Mouse (Mus musculus) midbrain, embryonic 10.5 days (tissue): ENCODE measurements around the gene Grik3. TPM values are rescaled to one million over a fixed set of nuclear protein-coding genes. Genes with fewer than 3 reads are reported as not detected.

Experiments
- DNase-seq: peaks from one replicate; pipeline ENCODE4 v3.0.0-alpha.2; 2017; ENCODE audit warnings: low spot score
- H3K27ac ChIP-seq: fragments of 300-500 bp; sonication (generic); replicated peaks from 2 replicates; pipeline ENCODE4 v1.5.1; 2016; ENCODE audit warnings: mild to moderate bottlenecking
- H3K27me3 ChIP-seq: fragments of 300-500 bp; sonication (generic); 2 replicates; pipeline ENCODE4 v1.6.1; 2016; ENCODE audit warnings: low read depth, mild to moderate bottlenecking; ENCODE audit not compliant: poor library complexity, severe bottlenecking
- H3K36me3 ChIP-seq: fragments of 300-500 bp; sonication (generic); 2 replicates; pipeline ENCODE4 v1.6.1; 2016; ENCODE audit warnings: mild to moderate bottlenecking, moderate library complexity
- H3K4me1 ChIP-seq: fragments of 300-500 bp; sonication (generic); 2 replicates; pipeline ENCODE4 v1.6.1; 2016
- H3K4me3 ChIP-seq: fragments of 300-500 bp; sonication (generic); 2 replicates; pipeline ENCODE4 v1.5.1; 2016; ENCODE audit warnings: mild to moderate bottlenecking, moderate library complexity
- H3K9me3 ChIP-seq: fragments of 300-500 bp; sonication (generic); replicated peaks from 2 replicates; pipeline ENCODE4 v1.6.1; 2016; ENCODE audit warnings: mild to moderate bottlenecking
- WGBS: fragments of 180-500 bp; shearing (Covaris S2); methylation state at CpG from one replicate; pipeline ENCODE4 v1.1.7; 2016; 5-methylcytosine and 5-hydroxymethylcytosine counted together
- polyA plus RNA-seq: library from polyadenylated mRNA; unstranded; fragments of >200 nt; fragmentation: Nextera tagmentation; extraction: Ambion mirVana; gene quantifications from 2 replicates; pipeline ENCODE4 v1.2.1, GENCODE M21; 2016

The Grik3 gene
- polyA plus RNA-seq, 1 experiment from 2014 or later: 0.31 TPM

DNA sequence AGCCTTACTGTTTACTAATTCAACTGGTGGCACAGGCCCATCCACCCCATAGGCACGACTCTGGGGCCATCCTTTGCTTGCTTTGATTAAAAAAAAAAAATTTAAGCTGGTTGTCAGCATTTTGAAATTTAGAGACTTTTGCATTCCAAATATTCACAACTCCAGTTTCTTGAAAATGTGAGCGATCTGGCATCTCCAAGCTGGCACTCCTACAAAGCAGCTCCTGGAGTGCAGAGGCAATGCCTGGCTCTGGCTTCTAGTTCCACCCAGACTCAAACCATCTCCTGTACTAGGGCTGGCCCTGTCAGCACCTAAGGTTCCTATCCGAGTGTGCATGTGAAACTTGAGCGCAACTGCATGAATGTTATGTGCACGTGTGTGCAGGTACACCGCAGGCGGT lies 208.6 kb downstream of the Grik3 start:
- Histone ChIP-seq H3K4me1 (peaks cover 40% of the 10 kb centered on the region), H3K4me3 (no peak overlapping the region), H3K36me3 (no peaks in the 10 kb centered on the region), H3K27me3 (peaks cover 82% of the 10 kb centered on the region), H3K9me3 (no peaks in the 10 kb centered on the region), H3K27ac (no peak overlapping the region)
- WGBS: 91% methylated on average over 7 of the region's 7 CpGs
- no peak for DNase-seq

DNA sequence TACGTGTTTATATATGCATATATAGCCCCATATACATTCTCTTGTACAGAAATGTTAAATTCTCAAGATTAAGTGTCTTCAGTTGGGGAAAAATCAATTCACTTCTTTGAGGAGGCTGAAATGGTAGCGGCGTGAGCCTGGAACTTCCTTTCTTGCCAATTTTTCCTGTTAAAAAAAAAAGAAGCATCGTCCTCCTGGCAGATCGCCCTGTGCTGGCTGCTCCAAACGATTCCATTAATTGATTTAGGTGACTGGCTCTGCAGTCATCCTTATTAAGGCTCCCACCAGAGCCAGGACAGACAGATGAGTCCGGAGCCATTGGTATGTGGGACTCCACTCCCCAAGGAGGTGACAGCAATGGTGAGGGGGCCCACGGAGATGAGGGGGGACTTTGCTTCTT lies 209.8 kb downstream of the Grik3 start:
- Histone ChIP-seq H3K4me1 (peaks cover 34% of the 10 kb centered on the region), H3K27ac (no peak overlapping the region), H3K36me3 (no peaks in the 10 kb centered on the region), H3K27me3 (peaks cover 77% of the 10 kb centered on the region), H3K4me3 (no peak overlapping the region), H3K9me3 (no peaks in the 10 kb centered on the region)
- WGBS: 83% methylated on average over 8 of the region's 8 CpGs
- no peak for DNase-seq

- H3K4me3 ChIP-seq: no peak overlapping the region
- no peak for DNase-seq
- no peak overlapping the region for H3K27ac ChIP-seq
- H3K9me3 ChIP-seq: no peaks in the 10 kb centered on the region
- peaks cover 10% of the 10 kb centered on the region for H3K4me1 ChIP-seq
- H3K27me3 ChIP-seq: peaks cover 57% of the 10 kb centered on the region
- no peaks in the 10 kb centered on the region for H3K36me3 ChIP-seq
- 76% methylated on average over 12 of the region's 12 CpGs for WGBS
Measured at GRCm38 (mm10) chr4:125702607-125703309, 212.3 kb downstream of the Grik3 start.

DNA sequence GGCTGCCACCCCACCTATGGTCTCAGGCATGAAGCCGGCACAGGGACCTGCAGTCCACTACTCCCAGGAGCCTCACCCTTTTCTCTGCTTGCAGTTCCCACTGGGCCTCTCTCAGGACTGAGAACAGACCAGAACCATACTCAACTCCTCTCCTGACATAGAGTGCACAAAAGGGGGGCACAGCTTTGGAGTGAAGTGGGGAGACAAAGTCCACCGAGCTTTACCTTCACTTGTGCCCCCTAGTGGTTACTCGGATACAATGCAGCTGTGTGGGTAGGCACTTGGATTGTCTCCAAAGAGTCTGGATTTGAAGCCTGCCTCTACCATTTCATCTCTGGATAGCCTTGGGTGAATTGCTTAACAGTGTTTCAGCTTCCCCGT lies 212.8 kb downstream of the Grik3 start:
- Histone ChIP-seq H3K36me3 (no peaks in the 10 kb centered on the region), H3K4me3 (no peak overlapping the region), H3K9me3 (no peaks in the 10 kb centered on the region), H3K27ac (no peak overlapping the region), H3K4me1 (peaks cover 4% of the 10 kb centered on the region), H3K27me3 (peaks cover 52% of the 10 kb centered on the region)
- peak; percentile 49 for DNase-seq
- 50% methylated on average over 4 of the region's 4 CpGs for WGBS

DNA sequence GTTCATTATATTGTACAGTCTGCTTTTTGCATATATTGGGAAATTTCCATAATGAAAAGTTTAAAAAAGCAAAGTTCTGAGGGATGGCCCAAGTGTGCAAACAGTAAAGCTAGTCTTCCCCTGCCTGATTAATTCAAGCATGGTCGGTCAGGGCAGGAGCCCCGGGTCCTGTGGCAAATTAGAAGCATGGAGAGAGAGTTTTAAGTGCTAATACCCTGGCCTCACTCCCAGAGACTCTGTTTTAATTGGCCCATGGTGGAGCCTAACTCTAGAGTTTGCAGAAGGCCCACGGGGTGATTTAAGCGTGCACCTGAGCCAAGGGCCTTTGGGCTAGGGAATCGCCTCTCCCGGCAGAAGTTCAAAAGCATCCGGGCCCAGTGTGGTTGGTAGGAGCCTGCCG lies 215.2 kb downstream of the Grik3 start:
- no peaks in the 10 kb centered on the region for H3K36me3 ChIP-seq
- WGBS: 83% methylated on average over 8 of the region's 8 CpGs
- DNase-seq: no peak
- peaks cover 33% of the 10 kb centered on the region for H3K27me3 ChIP-seq
- peaks cover 4% of the 10 kb centered on the region; the same call in 1 of the 2 replicates for H3K4me1 ChIP-seq
- no peak overlapping the region for H3K4me3 ChIP-seq
- no peak overlapping the region for H3K27ac ChIP-seq
- H3K9me3 ChIP-seq: no peaks in the 10 kb centered on the region

GRCm38 (mm10) chr4:125709716-125710115 lies 219.2 kb downstream of the Grik3 start:
- 87% methylated on average over 10 of the region's 10 CpGs for WGBS
- no peaks in the 10 kb centered on the region for H3K4me1 ChIP-seq
- DNase-seq: no peak
- H3K36me3 ChIP-seq: no peaks in the 10 kb centered on the region
- H3K4me3 ChIP-seq: no peak overlapping the region
- H3K9me3 ChIP-seq: no peaks in the 10 kb centered on the region
- H3K27ac ChIP-seq: no peak overlapping the region; the same call in 1 of the 2 replicates
- H3K27me3 ChIP-seq: 0 out of 2 replicates have a peak, but pooled peaks cover 6% of the 10 kb centered on the region

- WGBS: 60% methylated on average over 6 of the region's 6 CpGs
- Histone ChIP-seq H3K9me3 (no peaks in the 10 kb centered on the region), H3K36me3 (no peaks in the 10 kb centered on the region), H3K4me1 (peaks cover 16% of the 10 kb centered on the region), H3K27me3 (peaks cover 54% of the 10 kb centered on the region), H3K4me3 (no peak overlapping the region), H3K27ac (no peak overlapping the region)
- no peak for DNase-seq
Measured at GRCm38 (mm10) chr4:125717881-125718280, 227.4 kb downstream of the Grik3 start.

GRCm38 (mm10) chr4:125718429-125719140 lies 228.1 kb downstream of the Grik3 start:
- H3K27ac ChIP-seq: no peak overlapping the region
- no peak overlapping the region for H3K4me3 ChIP-seq
- no peaks in the 10 kb centered on the region for H3K9me3 ChIP-seq
- peaks cover 22% of the 10 kb centered on the region for H3K4me1 ChIP-seq
- 49% methylated on average over 18 of the region's 18 CpGs for WGBS
- H3K27me3 ChIP-seq: peaks cover 59% of the 10 kb centered on the region
- H3K36me3 ChIP-seq: no peaks in the 10 kb centered on the region
- DNase-seq: no peak

DNA sequence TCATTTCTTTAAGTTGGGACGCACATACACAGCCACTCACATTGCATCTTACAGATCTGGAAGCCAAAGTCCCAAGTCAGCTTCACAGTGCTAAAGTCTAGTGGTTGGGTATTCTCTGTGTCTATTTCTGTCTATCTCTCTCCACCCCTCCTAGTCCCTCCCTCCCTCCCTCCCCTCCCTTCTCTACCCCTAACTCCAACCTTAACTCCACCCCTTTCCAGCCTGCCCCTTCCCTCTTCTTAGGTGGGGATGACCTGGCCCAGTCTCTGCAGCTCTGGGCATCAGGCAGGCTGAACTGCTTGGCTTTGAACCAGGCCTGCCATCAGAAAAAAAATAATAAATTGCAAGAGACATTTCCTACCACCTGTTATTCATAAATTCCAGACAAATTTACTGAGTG lies 235.7 kb downstream of the Grik3 start:
- H3K9me3 ChIP-seq: no peaks in the 10 kb centered on the region
- no peak overlapping the region for H3K4me3 ChIP-seq
- peaks cover 50% of the 10 kb centered on the region for H3K4me1 ChIP-seq
- 97% methylated on average over 1 of the region's 1 CpGs for WGBS
- no peak for DNase-seq
- no peaks in the 10 kb centered on the region for H3K36me3 ChIP-seq
- H3K27me3 ChIP-seq: peaks cover 92% of the 10 kb centered on the region
- no peak overlapping the region for H3K27ac ChIP-seq

DNA sequence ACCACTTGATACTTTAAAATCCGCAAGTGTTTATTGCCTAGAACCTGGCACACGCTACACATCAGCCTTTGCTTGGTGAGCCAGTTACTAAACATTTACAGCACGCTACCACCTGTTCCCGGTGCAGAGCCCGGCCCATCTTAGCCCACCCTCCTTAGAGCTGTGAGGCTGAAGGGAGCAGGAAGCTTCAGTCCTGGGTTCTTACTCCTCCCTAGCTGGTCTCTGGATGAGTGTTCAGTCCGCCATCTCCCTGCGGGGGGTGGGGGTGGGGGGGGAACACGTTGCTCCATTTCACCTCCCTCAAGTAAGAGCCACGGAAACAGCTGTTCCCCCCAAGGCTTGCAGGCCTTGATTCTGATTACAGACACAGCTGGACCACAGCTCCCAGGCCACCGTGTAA lies 236.5 kb downstream of the Grik3 start:
- no peaks in the 10 kb centered on the region for H3K9me3 ChIP-seq
- H3K27ac ChIP-seq: peak overlapping the region; percentile 80; the same call in 1 of the 2 replicates
- WGBS: 28% methylated on average over 10 of the region's 10 CpGs
- peaks cover 50% of the 10 kb centered on the region for H3K4me1 ChIP-seq
- no peak for DNase-seq
- H3K36me3 ChIP-seq: no peaks in the 10 kb centered on the region
- peaks cover 96% of the 10 kb centered on the region for H3K27me3 ChIP-seq
- peak overlapping the region; percentile 31 for H3K4me3 ChIP-seq

DNA sequence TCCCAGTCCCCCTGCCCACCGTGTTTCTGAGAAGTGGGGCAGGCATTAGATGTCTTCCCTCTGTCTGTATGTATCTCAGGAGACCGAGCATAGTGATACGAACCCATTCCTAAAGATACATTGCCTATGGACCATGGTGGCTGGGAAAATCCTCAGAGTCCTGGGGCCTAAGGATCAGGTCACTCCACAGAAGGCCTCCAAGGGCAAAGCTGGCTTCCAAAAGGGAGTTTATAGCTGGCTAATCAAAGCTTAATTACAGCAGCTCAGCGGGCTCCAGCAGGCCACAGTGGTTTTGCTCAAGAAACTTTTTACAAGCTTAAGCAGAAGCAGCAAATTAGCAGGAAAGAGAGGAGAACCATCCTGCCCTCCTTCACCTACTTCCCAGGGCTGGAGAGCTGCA lies 237.1 kb downstream of the Grik3 start:
- H3K4me3 ChIP-seq: peak overlapping the region; percentile 50

DNA sequence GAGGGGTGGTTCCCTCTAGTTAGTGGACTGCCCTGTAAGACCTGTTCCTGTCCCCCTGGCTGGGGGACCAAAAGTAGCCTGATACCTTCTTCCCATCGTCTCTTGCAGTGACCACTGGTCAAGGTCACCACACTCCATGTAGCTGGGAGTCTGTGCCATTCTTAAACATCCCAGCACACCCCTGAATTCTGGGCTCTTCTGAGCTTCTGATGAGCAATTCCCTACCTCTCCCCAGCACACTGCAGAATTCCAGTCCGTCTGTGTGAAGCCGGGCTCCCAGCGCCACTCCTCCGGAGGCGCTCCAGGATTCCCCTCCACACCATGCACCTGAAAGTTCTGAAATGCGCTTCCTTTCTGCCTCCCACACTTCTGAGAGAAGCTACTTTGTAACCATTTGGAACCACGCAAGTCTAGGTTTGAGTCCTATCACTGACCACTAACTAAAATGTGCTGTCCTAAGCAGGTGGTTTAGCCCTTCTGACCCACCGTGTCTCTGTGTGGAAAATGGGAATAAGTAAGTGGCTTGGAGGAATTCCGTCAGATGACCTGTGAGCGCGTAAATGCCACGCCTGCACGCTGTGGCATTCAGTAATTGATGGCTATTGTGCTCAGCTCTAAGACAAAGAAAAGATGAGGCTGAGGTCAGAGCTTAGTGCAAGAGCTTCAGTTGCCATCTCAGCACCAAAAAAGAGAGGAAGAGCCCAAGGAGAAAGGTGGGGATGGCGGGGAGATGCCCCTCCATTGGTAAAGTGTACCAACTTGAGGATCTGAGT lies 237.8 kb downstream of the Grik3 start:
- no peak for DNase-seq
- peaks cover 48% of the 10 kb centered on the region for H3K4me1 ChIP-seq
- peak overlapping the region; percentile 50 for H3K4me3 ChIP-seq
- peak overlapping the region; percentile 80 for H3K27ac ChIP-seq
- H3K36me3 ChIP-seq: no peaks in the 10 kb centered on the region
- H3K9me3 ChIP-seq: no peaks in the 10 kb centered on the region
- H3K27me3 ChIP-seq: peaks cover 94% of the 10 kb centered on the region
- 5% methylated on average over 15 of the region's 15 CpGs for WGBS

More for the DNA sequence above, 237.1 kb downstream of the Grik3 start:
- no peaks in the 10 kb centered on the region for H3K36me3 ChIP-seq
- peaks cover 96% of the 10 kb centered on the region for H3K27me3 ChIP-seq
- WGBS: 11% methylated on average over 4 of the region's 4 CpGs
- H3K9me3 ChIP-seq: no peaks in the 10 kb centered on the region
- DNase-seq: no peak
- H3K27ac ChIP-seq: peak overlapping the region; percentile 80
- H3K4me1 ChIP-seq: peaks cover 50% of the 10 kb centered on the region
